Mouse (Mus musculus) limb, embryonic 14.5 days (tissue): Measurements from ENCODE around the gene 4933405L10Rik. TPM values are rescaled to one million over a fixed set of nuclear protein-coding genes. Genes with fewer than 3 reads are reported as not detected.

ENCODE experiments used
- ATAC-seq: fragments of 200-750 bp; cut with Nextera tagmentation; 2 replicates; pipeline ENCODE4 v1.8.0; 2017; ENCODE audit warnings: low read depth, moderate number of reproducible peaks, moderate TSS enrichment; ENCODE audit not compliant: low FRiP score
- DNase-seq: peaks from one replicate; pipeline ENCODE4 v3.0.0-alpha.2; 2015; ENCODE audit warnings: low spot score
- H3K27ac ChIP-seq: fragments of 300-500 bp; sonication (generic); replicated peaks from 2 replicates; pipeline ENCODE4 v1.5.1; 2014; ENCODE audit warnings: low read depth, mild to moderate bottlenecking, low read length, moderate library complexity, mixed read lengths
- H3K27me3 ChIP-seq: fragments of 300-500 bp; sonication (generic); 2 replicates; pipeline ENCODE4 v1.6.1; 2014; ENCODE audit warnings: low read length, mixed read lengths; ENCODE audit not compliant: control insufficient read depth, insufficient read depth
- H3K36me3 ChIP-seq: fragments of 300-500 bp; sonication (generic); 2 replicates; pipeline ENCODE4 v1.6.1; 2014; ENCODE audit warnings: mild to moderate bottlenecking, low read length, moderate library complexity, mixed read lengths; ENCODE audit not compliant: control insufficient read depth, insufficient read depth
- H3K4me1 ChIP-seq: fragments of 300-500 bp; sonication (generic); 2 replicates; pipeline ENCODE4 v1.6.1; 2014; ENCODE audit warnings: antibody characterized with exemption, low read length, mixed read lengths; ENCODE audit not compliant: control insufficient read depth, insufficient read depth
- H3K4me2 ChIP-seq: fragments of 300-500 bp; sonication (generic); replicated peaks from 2 replicates; pipeline ENCODE4 v1.6.1; 2014; ENCODE audit warnings: low read depth, mild to moderate bottlenecking, low read length, moderate library complexity; ENCODE audit not compliant: severe bottlenecking
- H3K4me3 ChIP-seq: fragments of 300-500 bp; sonication (generic); replicated peaks from 2 replicates; pipeline ENCODE4 v1.5.1; 2014; ENCODE audit warnings: low read length
- H3K9ac ChIP-seq: fragments of 300-500 bp; sonication (generic); 2 replicates; pipeline ENCODE4 v1.6.1; 2014; ENCODE audit warnings: mild to moderate bottlenecking, low read depth, low read length, moderate library complexity; ENCODE audit not compliant: severe bottlenecking
- H3K9me3 ChIP-seq: fragments of 300-500 bp; sonication (generic); 2 replicates; pipeline ENCODE4 v1.6.1; 2016; ENCODE audit warnings: low read length; ENCODE audit not compliant: control insufficient read depth
- POLR2A ChIP-seq: fragments of 200-500 bp; IDR thresholded peaks from 2 replicates; pipeline ENCODE4 v1.8.0; 2012; ENCODE audit warnings: inconsistent platforms, mild to moderate bottlenecking, moderate library complexity, borderline replicate concordance; ENCODE audit not compliant: insufficient read depth, insufficient read length; ENCODE audit errors: extremely low read depth
- WGBS: fragments of 180-500 bp; shearing (Covaris S2); extraction: QIAGEN DNeasy Blood & Tissue Kit; methylation state at CpG from one replicate; pipeline ENCODE4 v1.1.7; 2014; 5-methylcytosine and 5-hydroxymethylcytosine counted together
- polyA plus RNA-seq, 2 experiments: library from polyadenylated mRNA; depleted of rRNA in 1 of 2; stranded (reverse) in 1 of 2; unstranded in 1 of 2; fragments of >200 nt; fragmentation: Nextera tagmentation in 1 of 2; extraction: Ambion mirVana in 1 of 2; gene quantifications; 2 replicates each; pipeline versions ENCODE4 v1.2.1 to v1.2.3; 2012 to 2014

Gene 4933405L10Rik
- polyA plus RNA-seq, 2 experiments: 0.29 TPM; not detected in 1

GRCm38 (mm10) chr8:105686551-105686950 lies 20.9 kb upstream of the 4933405L10Rik start:
- DNase-seq (no peak), ATAC-seq (no peak)
- H3K27ac ChIP-seq: no peak overlapping the region
- H3K4me1 ChIP-seq: peaks cover 5% of the 10 kb centered on the region; the same call in 1 of the 2 replicates
- H3K27me3 ChIP-seq: no peaks in the 10 kb centered on the region
- TF ChIP-seq POLR2A: no peak
- no peak overlapping the region for H3K4me2 ChIP-seq
- H3K4me3 ChIP-seq: no peak overlapping the region
- WGBS: 61% methylated on average over 6 of the region's 6 CpGs
- peaks cover 29% of the 10 kb centered on the region for H3K36me3 ChIP-seq
- H3K9me3 ChIP-seq: no peaks in the 10 kb centered on the region
- H3K9ac ChIP-seq: no peak overlapping the region

DNA sequence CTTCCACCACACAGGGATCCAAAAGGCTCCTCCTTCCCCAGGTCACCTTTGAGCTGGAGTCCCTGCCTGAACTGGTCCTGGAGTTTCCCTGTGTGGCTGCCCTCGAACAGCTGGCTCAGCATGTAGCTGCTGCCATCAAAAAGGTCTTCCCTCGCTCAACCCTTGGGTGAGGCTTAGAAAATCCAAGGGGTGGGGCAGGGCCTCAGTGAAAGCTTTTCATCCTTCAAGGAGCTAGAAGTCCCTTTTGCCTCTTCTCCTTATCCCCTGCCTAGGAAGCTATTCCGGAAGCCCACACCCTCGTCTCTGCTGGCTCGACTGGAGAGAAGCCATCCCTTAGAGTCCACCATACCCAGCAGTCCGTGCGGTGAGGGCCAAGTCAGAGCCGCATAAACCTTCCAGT lies 19.9 kb upstream of the 4933405L10Rik start:
- H3K4me3 ChIP-seq: no peak overlapping the region
- no peak for TF ChIP-seq POLR2A
- H3K27ac ChIP-seq: no peak overlapping the region
- no peak overlapping the region for H3K4me2 ChIP-seq
- no peak overlapping the region for H3K9ac ChIP-seq
- ATAC-seq (no peak), DNase-seq (no peak)
- H3K36me3 ChIP-seq: peaks cover 20% of the 10 kb centered on the region
- no peaks in the 10 kb centered on the region for H3K9me3 ChIP-seq
- H3K27me3 ChIP-seq: no peaks in the 10 kb centered on the region
- 66% methylated on average over 8 of the region's 8 CpGs for WGBS
- H3K4me1 ChIP-seq: peaks cover 5% of the 10 kb centered on the region; the same call in 1 of the 2 replicates

DNA sequence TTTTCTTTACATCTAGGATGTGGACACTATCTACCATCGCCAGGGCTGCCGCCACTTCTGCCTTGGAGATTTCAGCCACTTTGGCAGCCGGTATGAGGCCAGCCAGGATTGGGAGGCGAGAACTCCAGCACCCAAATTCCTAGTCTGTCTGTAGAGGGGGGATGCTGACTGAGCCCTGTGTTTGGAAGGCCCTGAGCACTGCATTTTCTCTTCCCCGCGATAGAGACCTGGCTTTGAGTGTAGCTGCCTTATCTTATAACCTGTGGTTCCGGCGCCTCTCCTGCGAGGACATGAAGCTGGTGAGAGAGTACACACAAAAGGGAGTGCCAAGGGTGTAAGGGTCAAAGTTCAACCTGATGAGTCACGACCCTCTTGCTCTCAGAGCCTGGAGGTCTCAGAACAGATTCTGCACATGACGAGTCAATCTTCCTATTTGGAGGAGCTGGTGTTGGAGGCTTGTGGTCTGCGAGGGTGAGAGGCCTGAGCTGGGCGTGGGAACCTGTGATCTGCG lies 19.2 kb upstream of the 4933405L10Rik start:
- Histone ChIP-seq H3K27ac (no peak overlapping the region), H3K36me3 (peaks cover 12% of the 10 kb centered on the region)

DNA sequence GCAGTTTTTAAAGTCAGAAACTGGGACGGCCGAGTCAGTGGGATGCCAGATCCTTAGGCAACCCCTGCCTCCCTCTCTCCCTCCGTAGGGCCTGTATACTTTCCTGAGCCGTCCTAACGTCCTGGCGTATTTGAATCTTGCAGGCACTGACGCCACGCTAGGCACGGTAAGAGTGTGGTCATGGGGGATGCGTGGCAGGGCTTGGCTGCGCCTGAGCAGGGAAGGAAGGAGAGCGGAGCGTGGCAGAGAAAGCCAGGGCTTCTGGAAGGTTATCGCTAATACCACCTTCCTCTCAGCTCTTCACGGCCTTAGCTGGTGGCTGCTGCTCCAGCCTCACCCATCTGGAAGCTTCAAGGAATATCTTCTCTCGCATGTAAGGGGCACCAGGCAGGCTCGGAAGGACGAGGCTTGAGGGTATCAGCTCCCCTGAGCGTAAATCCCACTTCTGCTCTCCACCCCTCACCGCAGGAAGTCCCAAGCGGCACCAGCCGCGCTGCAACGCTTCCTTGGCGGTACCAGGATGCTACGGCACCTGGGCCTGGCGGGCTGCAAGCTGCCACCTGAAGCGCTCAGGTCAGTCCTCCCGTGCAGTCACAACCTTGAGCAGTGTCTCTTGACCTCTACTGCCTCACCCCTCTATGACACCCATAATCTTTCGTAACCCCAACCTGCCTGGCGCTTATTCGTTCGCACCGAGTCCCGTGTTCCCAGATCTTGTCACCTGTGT lies 18.0 kb upstream of the 4933405L10Rik start:
- peaks cover 13% of the 10 kb centered on the region for H3K4me1 ChIP-seq

More for the DNA sequence above, 19.2 kb upstream of the 4933405L10Rik start:
- no peak overlapping the region for H3K9ac ChIP-seq
- no peak overlapping the region for H3K4me3 ChIP-seq
- H3K9me3 ChIP-seq: no peaks in the 10 kb centered on the region
- no peaks in the 10 kb centered on the region for H3K27me3 ChIP-seq
- TF ChIP-seq POLR2A: no peak
- peaks cover 5% of the 10 kb centered on the region; the same call in 1 of the 2 replicates for H3K4me1 ChIP-seq
- ATAC-seq: no peak
- DNase-seq: no peak
- WGBS: 74% methylated on average over 14 of the region's 14 CpGs
- H3K4me2 ChIP-seq: no peak overlapping the region

GRCm38 (mm10) chr8:105689983-105690360 lies 17.5 kb upstream of the 4933405L10Rik start:
- WGBS: 85% methylated on average over 9 of the region's 9 CpGs
- DNase-seq: no peak
- Histone ChIP-seq H3K9ac (no peak overlapping the region), H3K4me3 (no peak overlapping the region), H3K4me2 (no peak overlapping the region), H3K36me3 (no peaks in the 10 kb centered on the region), H3K27me3 (no peaks in the 10 kb centered on the region), H3K4me1 (peaks cover 16% of the 10 kb centered on the region), H3K9me3 (no peaks in the 10 kb centered on the region), H3K27ac (no peak overlapping the region)
- TF ChIP-seq POLR2A: no peak
- no peak for ATAC-seq

More for the DNA sequence above, 18.0 kb upstream of the 4933405L10Rik start:
- Histone ChIP-seq H3K36me3 (peaks cover under 1% of the 10 kb centered on the region), H3K27me3 (no peaks in the 10 kb centered on the region), H3K4me3 (no peak overlapping the region), H3K9ac (no peak overlapping the region), H3K4me2 (no peak overlapping the region), H3K9me3 (no peaks in the 10 kb centered on the region), H3K27ac (no peak overlapping the region)
- WGBS: 62% methylated on average over 35 of the region's 35 CpGs
- no peak for TF ChIP-seq POLR2A
- DNase-seq: no peak
- ATAC-seq: no peak
